Mouse (Mus musculus) lung, postnatal 0 days (tissue): ENCODE results near the gene Pagr1b. TPM values are rescaled to one million over a fixed set of nuclear protein-coding genes. Genes with fewer than 3 reads are reported as not detected.

Experiments used
- ATAC-seq: fragments of 200-750 bp; cut with Nextera tagmentation; 2 replicates; pipeline ENCODE4 v1.8.0; 2017; ENCODE audit warnings: moderate library complexity
- DNase-seq: peaks from one replicate; pipeline ENCODE4 v3.0.0-alpha.2; 2016; ENCODE audit warnings: low spot score
- H3K27ac ChIP-seq: fragments of 300-500 bp; sonication (generic); 2 replicates; pipeline ENCODE4 v1.5.1; 2014; ENCODE audit warnings: antibody characterized with exemption, mild to moderate bottlenecking, low read length, mixed read lengths
- H3K27me3 ChIP-seq: fragments of 300-500 bp; sonication (generic); replicated peaks from 2 replicates; pipeline ENCODE4 v1.6.1; 2014; ENCODE audit warnings: low read length, mixed read lengths; ENCODE audit not compliant: insufficient read depth
- H3K36me3 ChIP-seq: fragments of 300-500 bp; sonication (generic); 2 replicates; pipeline ENCODE4 v1.6.1; 2014; ENCODE audit warnings: low read length, mixed read lengths; ENCODE audit not compliant: insufficient read depth
- H3K4me1 ChIP-seq: fragments of 300-500 bp; sonication (generic); 2 replicates; pipeline ENCODE4 v1.6.1; 2014; ENCODE audit warnings: antibody characterized with exemption, low read depth, low read length, mixed read lengths; ENCODE audit not compliant: insufficient read depth
- H3K4me2 ChIP-seq: fragments of 300-500 bp; sonication (generic); replicated peaks from 2 replicates; pipeline ENCODE4 v1.6.1; 2014; ENCODE audit warnings: low read depth, mild to moderate bottlenecking, low read length, moderate library complexity, mixed read lengths
- H3K4me3 ChIP-seq: fragments of 300-500 bp; sonication (generic); 2 replicates; pipeline ENCODE4 v1.5.1; 2014; ENCODE audit warnings: low read depth, low read length
- H3K9ac ChIP-seq: fragments of 300-500 bp; sonication (generic); replicated peaks from 2 replicates; pipeline ENCODE4 v1.6.1; 2014; ENCODE audit warnings: low read depth, mild to moderate bottlenecking
- H3K9me3 ChIP-seq: fragments of 300-500 bp; sonication (generic); 2 replicates; pipeline ENCODE4 v1.6.1; 2016; ENCODE audit warnings: low read length, mixed read lengths
- CTCF ChIP-seq: IDR thresholded peaks from 2 replicates; pipeline ENCODE4 v1.5.1; 2016; ENCODE audit warnings: antibody characterized with exemption, mild to moderate bottlenecking
- EP300 ChIP-seq: IDR thresholded peaks from 2 replicates; pipeline ENCODE4 v1.6.1; 2016; ENCODE audit warnings: antibody characterized with exemption, mild to moderate bottlenecking, control low read depth
- WGBS: fragments of 180-500 bp; shearing (Covaris S2); extraction: QIAGEN DNeasy Blood & Tissue Kit; methylation state at CpG from one replicate; pipeline ENCODE4 v1.1.7; 2014; 5-methylcytosine and 5-hydroxymethylcytosine counted together
- polyA plus RNA-seq: library from polyadenylated mRNA; unstranded; fragments of >200 nt; fragmentation: Nextera tagmentation; extraction: Ambion mirVana; gene quantifications from 2 replicates; pipeline ENCODE4 v1.2.1, GENCODE M21; 2015

The Pagr1b gene
- polyA plus RNA-seq, 1 experiment from 2014 or later = 1.1 TPM

DNA sequence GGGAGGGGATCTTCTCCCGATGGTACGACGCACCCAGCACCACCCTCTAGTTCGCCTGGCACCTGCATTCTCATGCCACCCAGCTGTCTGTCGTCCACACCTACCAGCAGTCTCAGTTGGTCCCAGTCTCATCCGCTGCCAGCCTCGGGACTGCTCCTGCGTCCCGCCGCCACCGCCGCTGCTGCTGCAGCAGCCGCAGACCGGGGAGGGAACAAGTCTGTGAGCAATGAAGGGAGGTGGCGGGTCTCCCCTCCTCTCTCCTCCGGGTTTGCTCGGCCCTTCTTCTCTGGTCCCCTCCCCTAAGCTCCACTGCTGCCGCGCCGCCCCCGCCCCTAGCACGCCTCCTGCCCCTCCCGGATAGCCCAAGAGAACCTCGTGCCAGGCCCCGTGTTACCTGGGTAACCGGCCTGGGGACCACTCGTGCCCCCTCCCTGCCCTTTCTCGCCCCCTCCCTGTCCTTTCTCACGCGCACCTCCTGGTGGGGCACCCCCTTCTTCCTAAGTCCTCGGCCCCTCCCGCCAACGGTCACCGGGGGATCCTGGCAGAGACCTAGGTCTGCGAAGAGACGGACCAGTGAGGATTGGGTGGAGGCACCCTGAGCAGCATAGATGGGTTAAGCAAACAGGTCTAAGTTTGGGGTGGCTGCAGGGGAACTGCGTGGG, 4.7 kb upstream of the Pagr1b start, which contains the start of the genes Gm42742 and Prrt2:
Gene Gm42742 (minus strand): TSS at position 197 of the 662 bp plus-strand sequence.
Gene Prrt2 (minus strand): TSS at position 311 of the 662 bp plus-strand sequence.
- peak within 1 kb of the TSS; percentile 26 for H3K4me3 ChIP-seq
- H3K4me2 ChIP-seq = peak within 1 kb of the TSS; percentile 66
- WGBS = 2% methylated on average over 32 of the region's 37 CpGs
- ATAC-seq (no peak), DNase-seq (peak; percentile 64)
- H3K9ac ChIP-seq = peak within 1 kb of the TSS; percentile 20; the same call in 1 of the 2 replicates
- TF ChIP-seq CTCF (peak; percentile 9; the same call in 1 of the 2 replicates), EP300 (no peak)
- H3K27ac ChIP-seq = peak within 1 kb of the TSS; percentile 26; the same call in 1 of the 2 replicates
- H3K4me1 ChIP-seq = peaks cover 22% of the 10 kb centered on the region; the same call in 1 of the 2 replicates
- no peaks in the 10 kb centered on the region for H3K9me3 ChIP-seq
- H3K36me3 ChIP-seq = no peaks in the 10 kb centered on the region; the same call in 1 of the 2 replicates
- H3K27me3 ChIP-seq = no peaks in the 10 kb centered on the region

- Histone ChIP-seq H3K9ac (0 out of 2 replicates have a peak overlapping the region, but pooled peaks have one; percentile 20), H3K36me3 (no peaks in the 10 kb centered on the region; the same call in 1 of the 2 replicates), H3K27me3 (no peaks in the 10 kb centered on the region), H3K4me2 (peak overlapping the region; percentile 66), H3K9me3 (no peaks in the 10 kb centered on the region), H3K27ac (peak overlapping the region; percentile 26; the same call in 1 of the 2 replicates), H3K4me3 (peak overlapping the region; percentile 26), H3K4me1 (peaks cover 25% of the 10 kb centered on the region; the same call in 1 of the 2 replicates)
- ATAC-seq (no peak), DNase-seq (no peak)
- no peak for TF ChIP-seq CTCF
- 25% methylated on average over 5 of the region's 5 CpGs for WGBS
Observed at GRCm38 (mm10) chr7:127020491-127020890, 4.2 kb upstream of the Pagr1b start.

- Histone ChIP-seq H3K9me3 (no peaks in the 10 kb centered on the region), H3K4me1 (peaks cover 26% of the 10 kb centered on the region; the same call in 1 of the 2 replicates), H3K36me3 (no peaks in the 10 kb centered on the region; the same call in 1 of the 2 replicates), H3K27me3 (no peaks in the 10 kb centered on the region), H3K27ac (no peak overlapping the region), H3K4me3 (no peak overlapping the region), H3K4me2 (peak overlapping the region; percentile 66; the same call in 1 of the 2 replicates), H3K9ac (0 out of 2 replicates have a peak overlapping the region, but pooled peaks have one; percentile 20)
- 59% methylated on average over 3 of the region's 3 CpGs for WGBS
- no peak for ATAC-seq
- TF ChIP-seq EP300 = no peak
- TF ChIP-seq CTCF = no peak
- DNase-seq = no peak
Observed at GRCm38 (mm10) chr7:127020031-127020430, 3.7 kb upstream of the Pagr1b start.

- no peak for TF ChIP-seq CTCF
- TF ChIP-seq EP300 = no peak
- Histone ChIP-seq H3K4me3 (no peak overlapping the region), H3K27me3 (no peaks in the 10 kb centered on the region), H3K36me3 (no peaks in the 10 kb centered on the region; the same call in 1 of the 2 replicates), H3K27ac (no peak overlapping the region), H3K4me2 (0 out of 2 replicates have a peak overlapping the region, but pooled peaks have one; percentile 14), H3K4me1 (peaks cover 20% of the 10 kb centered on the region; the same call in 1 of the 2 replicates), H3K9ac (no peak overlapping the region), H3K9me3 (no peaks in the 10 kb centered on the region)
- ATAC-seq (no peak), DNase-seq (no peak)
- WGBS = 70% methylated on average over 13 of the region's 14 CpGs
Observed at GRCm38 (mm10) chr7:127019306-127019960, 3.1 kb upstream of the Pagr1b start.

DNA sequence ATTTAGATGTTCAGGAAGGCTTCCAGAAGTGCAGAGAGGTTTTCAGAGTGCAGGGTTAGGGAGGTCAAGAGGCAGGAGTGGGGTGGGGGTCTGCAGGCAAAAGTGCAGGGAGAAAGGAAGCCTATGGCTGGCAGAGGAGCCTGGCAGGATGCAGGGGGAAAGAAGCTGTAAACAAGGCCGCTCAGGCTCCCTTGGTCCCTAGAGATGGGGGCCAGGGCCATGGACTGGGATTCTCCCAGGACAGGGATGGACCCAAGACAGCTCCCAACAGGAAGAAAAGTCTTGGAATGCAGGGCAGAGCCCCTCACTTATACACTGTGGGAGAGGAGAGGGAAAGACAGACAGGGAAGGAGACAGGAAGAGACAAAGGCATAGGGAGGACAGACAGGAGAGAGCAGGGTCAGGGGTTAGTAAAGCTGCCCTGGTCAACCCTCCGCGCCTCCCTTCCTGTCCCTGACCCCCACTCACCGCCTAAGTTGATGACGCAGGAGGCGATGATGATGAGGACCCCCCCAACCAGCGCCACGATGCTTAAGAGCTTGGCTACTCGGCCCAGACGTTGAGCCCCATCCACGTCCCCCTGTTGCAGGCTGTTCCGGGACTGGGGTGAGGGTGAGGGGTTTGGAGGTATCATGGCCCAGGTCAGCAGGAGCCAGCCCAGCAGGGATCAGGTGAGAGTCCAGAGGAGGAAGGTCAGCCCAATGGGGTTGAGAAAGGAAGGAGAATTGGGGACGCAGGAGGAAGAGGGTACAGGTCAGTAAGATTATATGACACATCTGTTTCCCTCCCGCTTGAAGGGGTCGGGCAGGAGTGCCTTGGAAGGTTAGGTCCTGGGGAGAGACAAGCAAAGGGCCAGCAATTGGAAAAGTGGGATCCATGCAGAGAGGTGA, 2.4 kb upstream of the Pagr1b start:
- WGBS = 72% methylated on average over 15 of the region's 15 CpGs
- no peak overlapping the region for H3K4me2 ChIP-seq
- no peak overlapping the region for H3K9ac ChIP-seq
- no peak overlapping the region for H3K4me3 ChIP-seq
- H3K4me1 ChIP-seq = peaks cover 13% of the 10 kb centered on the region; the same call in 1 of the 2 replicates
- peak overlapping the region; percentile 3; the same call in 1 of the 2 replicates for H3K27ac ChIP-seq
- H3K27me3 ChIP-seq = no peaks in the 10 kb centered on the region
- no peak for DNase-seq
- no peaks in the 10 kb centered on the region; the same call in 1 of the 2 replicates for H3K36me3 ChIP-seq
- TF ChIP-seq EP300 (no peak), CTCF (no peak)
- H3K9me3 ChIP-seq = no peaks in the 10 kb centered on the region
- ATAC-seq = no peak
